Mouse (Mus musculus): ENCODE results near the gene Sfmbt1.
A peak's percentile ranks its signal among the peaks of the same experiment; 100 is the strongest.

Gene Sfmbt1

GRCm38 (mm10) chr14:30714799-30715617 lies at the start of gene Sfmbt1:
Gene Sfmbt1 (plus strand): TSS chr14:30714849.
- peak; percentile 5 to 64 for DNase-seq (ENCODE audit: low spot score in 2 of 2)

- no peak for DNase-seq (ENCODE audit: low spot score in 2 of 2)
These were observed 48.6 kb upstream of the Sfmbt1 start for GRCm38 (mm10) chr14:30666061-30666460.

- no peak for DNase-seq (ENCODE audit: low spot score in 2 of 2)
These were observed 48.0 kb upstream of the Sfmbt1 start for GRCm38 (mm10) chr14:30666604-30667003.

- no peak for DNase-seq (ENCODE audit: low spot score in 2 of 2)
These were observed 44.5 kb upstream of the Sfmbt1 start for GRCm38 (mm10) chr14:30670161-30670560.

GRCm38 (mm10) chr14:30671095-30671985 lies 43.3 kb upstream of the Sfmbt1 start:
- DNase-seq (ENCODE audit: low spot score in 2 of 2) = no peak

GRCm38 (mm10) chr14:30671986-30672312 lies 42.7 kb upstream of the Sfmbt1 start:
- peak; percentile 72 to 73 for DNase-seq (ENCODE audit: low spot score in 2 of 2)

- DNase-seq (ENCODE audit: low spot score in 2 of 2) = no peak
These were observed 39.7 kb upstream of the Sfmbt1 start for GRCm38 (mm10) chr14:30674947-30675346.

- no peak for DNase-seq (ENCODE audit: low spot score in 2 of 2)
These were observed 32.5 kb upstream of the Sfmbt1 start for GRCm38 (mm10) chr14:30682131-30682530.

GRCm38 (mm10) chr14:30690685-30691084 lies 24.0 kb upstream of the Sfmbt1 start:
- DNase-seq (ENCODE audit: low spot score in 2 of 2) = no peak

- no peak for DNase-seq (ENCODE audit: low spot score in 2 of 2)
These were observed 22.2 kb upstream of the Sfmbt1 start for GRCm38 (mm10) chr14:30692439-30692838.

- DNase-seq (ENCODE audit: low spot score in 2 of 2) = no peak
These were observed 19.9 kb upstream of the Sfmbt1 start for GRCm38 (mm10) chr14:30694786-30695185.

- DNase-seq (ENCODE audit: low spot score in 2 of 2) = peak in 1 of 2 experiments; percentile 22
These were observed 19.0 kb upstream of the Sfmbt1 start for GRCm38 (mm10) chr14:30695609-30696008.

- no peak for DNase-seq (ENCODE audit: low spot score in 2 of 2)
These were observed 17.1 kb upstream of the Sfmbt1 start for GRCm38 (mm10) chr14:30697407-30698052.

- DNase-seq (ENCODE audit: low spot score in 2 of 2) = peak in 1 of 2 experiments; percentile 23
These were observed 15.0 kb upstream of the Sfmbt1 start for GRCm38 (mm10) chr14:30699656-30700055.

GRCm38 (mm10) chr14:30702512-30702911 lies 12.1 kb upstream of the Sfmbt1 start:
- no peak for DNase-seq (ENCODE audit: low spot score in 2 of 2)

- DNase-seq (ENCODE audit: low spot score in 2 of 2) = no peak
These were observed 11.6 kb upstream of the Sfmbt1 start for GRCm38 (mm10) chr14:30703079-30703478.

- no peak for DNase-seq (ENCODE audit: low spot score in 2 of 2)
These were observed 10.4 kb upstream of the Sfmbt1 start for GRCm38 (mm10) chr14:30704098-30704855.

GRCm38 (mm10) chr14:30711892-30712291 lies 2.8 kb upstream of the Sfmbt1 start:
- DNase-seq (ENCODE audit: low spot score in 2 of 2) = no peak

GRCm38 (mm10) chr14:30713769-30714168 lies 880 bp upstream of the Sfmbt1 start:
- DNase-seq (ENCODE audit: low spot score in 2 of 2) = no peak

- peak in 1 of 2 experiments; percentile 61 for DNase-seq (ENCODE audit: low spot score in 2 of 2)
These were observed 985 bp downstream of the Sfmbt1 start for GRCm38 (mm10) chr14:30715618-30716050.
